Mouse (Mus musculus): ENCODE data around the gene Arap1. TPM values are rescaled to one million over a fixed set of nuclear protein-coding genes. Genes with fewer than 3 reads are reported as not detected.

Gene Arap1
- total RNA-seq, 1 experiment from 2014 or later = 330 TPM

DNA sequence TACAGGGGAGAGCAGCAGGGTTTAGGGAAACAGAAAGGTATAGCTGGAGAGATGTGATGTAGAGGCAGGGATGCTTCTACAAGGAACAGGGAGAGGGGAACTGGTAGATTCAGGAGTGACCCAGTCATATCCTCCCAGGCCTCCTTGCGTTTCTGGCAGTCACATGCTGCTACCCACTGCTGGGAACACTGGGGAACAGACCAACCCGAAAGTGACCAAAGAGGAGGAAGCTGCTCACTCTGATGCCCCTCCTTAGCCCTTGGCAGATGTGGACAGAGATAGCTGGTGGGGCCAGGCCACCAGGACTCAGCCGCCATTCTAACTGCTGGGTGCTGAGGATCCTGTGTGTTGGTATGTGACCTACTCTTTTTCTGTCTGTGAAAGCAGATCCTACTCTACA, 35.9 kb downstream of the Arap1 start:
- ATAC-seq (replicated peaks; ENCODE audit: insufficient number of reproducible peaks, low FRiP score, low TSS enrichment, poor library complexity, severe bottlenecking) = peak; percentile 29

GRCm38 (mm10) chr7:101384931-101385330, 37.1 kb downstream of the Arap1 start:
- no peak for ATAC-seq (replicated peaks; ENCODE audit: insufficient number of reproducible peaks, low FRiP score, low TSS enrichment, poor library complexity, severe bottlenecking)

DNA sequence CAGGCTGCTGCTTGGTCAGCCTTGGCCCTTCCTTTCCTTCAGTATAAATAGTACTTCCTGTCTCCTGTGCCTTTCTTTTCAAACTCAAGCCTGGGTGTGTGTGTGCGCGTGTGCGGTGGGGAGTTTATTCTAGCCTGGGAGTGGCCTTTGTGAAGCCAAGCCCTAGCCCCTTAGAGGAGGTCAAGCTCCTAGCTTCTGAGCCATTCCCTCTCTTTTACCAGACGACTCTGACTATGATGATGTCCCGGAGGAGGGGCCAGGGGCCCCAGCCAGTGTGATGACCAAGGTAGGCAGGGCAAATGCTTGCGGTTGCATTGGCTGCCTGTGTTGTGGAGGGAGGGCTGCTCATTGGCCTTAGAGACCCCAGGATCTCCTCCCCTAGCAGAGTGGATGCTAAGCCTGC, 37.5 kb downstream of the Arap1 start:
- ATAC-seq (replicated peaks; ENCODE audit: insufficient number of reproducible peaks, low FRiP score, low TSS enrichment, poor library complexity, severe bottlenecking) = no peak

DNA sequence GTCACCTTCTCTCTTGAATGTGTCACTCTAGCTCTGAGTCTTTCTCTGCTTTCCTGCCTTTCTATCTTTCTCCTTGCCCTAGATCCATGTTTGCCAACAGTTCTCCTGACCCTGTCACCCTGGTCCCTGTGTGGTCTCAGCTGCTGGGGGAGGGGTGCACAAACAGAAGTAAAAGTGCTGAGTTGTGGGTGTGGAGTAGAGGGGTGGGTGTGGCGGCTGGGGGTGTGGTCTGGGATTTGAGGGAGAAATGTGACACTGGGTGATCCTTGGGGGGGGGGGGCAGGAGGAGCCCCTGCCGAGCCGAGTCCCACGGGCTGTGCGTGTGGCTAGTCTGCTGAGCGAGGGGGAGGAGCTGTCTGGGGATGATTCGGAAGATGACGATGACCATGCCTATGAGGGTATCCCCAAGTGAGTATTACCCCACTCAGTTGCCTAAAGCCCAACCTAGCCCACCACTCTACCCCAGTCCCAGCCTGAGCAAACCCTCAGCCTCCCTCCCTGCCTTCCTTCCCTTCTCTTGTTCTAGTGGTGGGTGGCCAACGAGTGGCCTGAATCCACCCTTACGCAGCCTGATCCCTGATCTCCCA, 38.1 kb downstream of the Arap1 start:
- ATAC-seq (replicated peaks; ENCODE audit: insufficient number of reproducible peaks, low FRiP score, low TSS enrichment, poor library complexity, severe bottlenecking) = no peak

DNA sequence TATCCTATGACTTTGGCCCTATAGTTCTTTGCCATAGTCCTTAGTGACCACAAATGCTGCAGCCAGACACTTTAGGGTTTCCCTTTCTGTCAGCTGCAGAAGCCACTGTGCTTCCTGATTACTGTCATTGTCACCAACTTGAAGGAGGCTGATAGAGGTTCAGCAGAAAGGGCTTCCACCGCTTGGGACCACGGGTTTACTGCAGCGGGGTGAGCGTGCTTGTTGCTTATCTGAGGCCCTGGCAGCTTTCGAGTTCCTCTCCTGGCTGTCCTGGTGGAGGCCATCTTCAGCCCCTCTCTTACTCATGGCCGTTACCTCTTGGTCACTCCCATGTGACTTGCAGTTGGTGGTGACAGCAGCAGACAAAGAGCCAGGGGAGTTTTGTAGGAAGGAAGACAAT, 41.4 kb downstream of the Arap1 start:
- no peak for ATAC-seq (replicated peaks; ENCODE audit: insufficient number of reproducible peaks, low FRiP score, low TSS enrichment, poor library complexity, severe bottlenecking)

- ATAC-seq (replicated peaks; ENCODE audit: insufficient number of reproducible peaks, low FRiP score, low TSS enrichment, poor library complexity, severe bottlenecking) = no peak
Observed at GRCm38 (mm10) chr7:101391909-101392479, 44.1 kb downstream of the Arap1 start.

DNA sequence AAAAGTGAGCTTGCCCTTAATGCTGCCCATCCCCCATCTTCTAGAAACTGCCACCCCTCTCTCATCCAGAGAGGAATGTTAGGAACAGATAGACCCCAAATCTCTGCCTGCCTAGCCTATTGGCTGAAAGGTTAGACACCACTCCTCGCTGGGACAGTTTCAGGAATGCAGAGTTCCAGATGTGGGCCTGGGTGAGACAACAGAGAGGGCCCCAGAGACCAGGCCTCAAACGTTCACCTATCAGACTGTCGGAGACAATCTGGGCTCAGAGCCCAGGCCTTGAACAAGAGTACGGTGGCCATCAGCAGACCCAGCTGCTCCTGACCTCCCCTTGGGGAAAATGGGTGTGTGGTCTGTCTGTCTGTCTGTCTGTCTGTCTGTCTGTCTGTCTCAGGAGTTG, 45.1 kb downstream of the Arap1 start:
- no peak for ATAC-seq (replicated peaks; ENCODE audit: insufficient number of reproducible peaks, low FRiP score, low TSS enrichment, poor library complexity, severe bottlenecking)

DNA sequence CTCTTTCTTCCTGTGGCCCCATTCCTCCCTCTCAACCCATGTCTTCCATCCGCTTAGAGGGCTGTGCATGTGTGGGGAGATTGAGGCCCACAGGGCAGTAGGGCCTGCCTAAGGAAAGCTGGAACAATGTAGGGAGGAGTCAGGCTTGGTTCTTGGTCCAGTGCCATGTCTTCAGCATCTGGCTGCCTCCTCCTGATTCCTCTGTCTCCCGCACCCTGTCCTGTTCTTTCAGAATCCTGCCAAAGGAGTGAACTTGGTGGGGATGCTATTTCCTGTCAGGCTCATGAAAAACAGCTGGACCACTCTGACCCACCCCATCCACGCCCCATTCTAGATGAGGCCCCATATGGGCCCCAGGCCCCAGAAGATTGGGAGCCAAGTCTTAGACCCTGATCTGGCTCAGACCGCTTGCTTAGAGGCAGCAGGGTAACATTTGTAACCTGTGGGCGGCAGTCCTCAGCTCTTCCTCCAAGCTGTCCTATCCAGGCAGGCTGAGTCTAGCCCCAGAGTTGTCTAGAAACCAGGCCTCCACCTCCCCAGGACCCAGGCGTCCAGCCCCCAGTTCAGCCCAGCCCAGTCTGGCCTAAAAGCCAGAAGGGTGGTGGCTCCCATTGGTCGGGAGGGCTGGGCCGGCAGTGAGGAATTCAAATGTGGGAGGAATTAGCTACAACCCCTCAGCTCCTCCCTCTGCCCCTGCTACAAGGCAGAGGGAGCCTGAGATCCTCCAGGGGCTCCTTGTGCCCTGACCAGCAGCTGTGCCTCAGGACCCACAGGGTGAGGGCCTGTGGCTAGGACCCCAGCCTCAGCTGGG, 46.0 kb downstream of the Arap1 start:
- ATAC-seq (replicated peaks; ENCODE audit: insufficient number of reproducible peaks, low FRiP score, low TSS enrichment, poor library complexity, severe bottlenecking) = no peak

DNA sequence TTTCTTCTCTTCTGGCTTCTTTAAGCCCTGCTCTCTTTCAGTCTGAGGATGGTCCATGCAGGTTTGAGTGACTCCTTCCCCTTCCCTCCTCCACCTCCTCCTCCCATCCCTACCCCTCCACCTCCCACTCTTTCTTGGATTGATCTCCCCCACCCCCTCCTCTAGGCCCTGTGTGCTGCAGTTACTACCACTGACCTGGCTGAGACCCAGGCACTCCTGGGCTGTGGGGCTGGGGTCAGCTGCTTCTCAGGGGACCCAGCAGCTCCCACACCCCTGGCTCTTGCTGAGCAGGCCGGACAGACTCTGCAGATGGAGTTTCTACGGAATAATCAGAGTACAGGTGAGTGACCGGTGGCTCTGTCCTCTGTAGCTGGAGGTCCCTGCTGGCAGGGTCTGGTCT, 46.7 kb downstream of the Arap1 start:
- ATAC-seq (replicated peaks; ENCODE audit: insufficient number of reproducible peaks, low FRiP score, low TSS enrichment, poor library complexity, severe bottlenecking) = no peak

DNA sequence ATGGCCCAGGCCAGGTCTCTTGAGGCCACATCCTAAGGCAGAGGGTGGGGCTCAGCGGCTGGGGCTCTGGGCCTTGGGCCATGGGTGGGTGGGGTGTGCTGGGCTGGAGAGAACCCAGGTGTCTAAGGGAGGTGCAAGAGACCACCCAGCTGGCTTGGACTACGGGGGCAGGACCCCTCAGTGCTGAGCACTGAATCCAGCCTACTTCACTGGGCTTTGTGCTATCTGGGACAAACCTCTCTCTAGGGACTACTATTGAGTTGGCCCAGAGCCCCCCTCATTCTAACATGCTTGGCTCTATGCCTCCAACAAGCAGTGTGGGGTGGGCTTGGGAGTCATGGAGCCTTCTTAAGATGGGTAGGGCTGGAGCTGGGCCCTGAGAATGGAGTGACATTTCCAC, 47.6 kb downstream of the Arap1 start:
- no peak for ATAC-seq (replicated peaks; ENCODE audit: insufficient number of reproducible peaks, low FRiP score, low TSS enrichment, poor library complexity, severe bottlenecking)

GRCm38 (mm10) chr7:101397175-101397574, 49.3 kb downstream of the Arap1 start:
- no peak for ATAC-seq (replicated peaks; ENCODE audit: insufficient number of reproducible peaks, low FRiP score, low TSS enrichment, poor library complexity, severe bottlenecking)

DNA sequence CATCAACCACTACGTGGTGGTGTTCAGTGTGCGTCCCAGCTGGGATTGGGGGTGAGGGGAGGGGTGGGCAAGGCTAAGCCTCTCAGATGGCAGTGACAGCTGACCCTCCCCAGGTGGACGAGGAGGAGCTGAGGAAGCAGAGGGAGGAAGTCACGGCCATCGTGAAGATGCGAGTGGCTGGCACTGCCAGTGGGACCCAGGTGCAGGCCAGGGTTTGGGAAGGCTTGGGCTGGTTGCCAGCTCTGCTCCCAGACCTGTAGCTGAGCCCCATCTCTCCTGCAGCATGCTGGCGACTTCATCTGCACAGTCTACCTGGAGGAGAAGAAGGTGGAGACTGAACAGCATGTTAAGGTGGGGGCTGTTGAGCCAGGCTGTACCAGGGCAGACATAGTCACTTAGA, 53.6 kb downstream of the Arap1 start:
- ATAC-seq (replicated peaks; ENCODE audit: insufficient number of reproducible peaks, low FRiP score, low TSS enrichment, poor library complexity, severe bottlenecking) = no peak

DNA sequence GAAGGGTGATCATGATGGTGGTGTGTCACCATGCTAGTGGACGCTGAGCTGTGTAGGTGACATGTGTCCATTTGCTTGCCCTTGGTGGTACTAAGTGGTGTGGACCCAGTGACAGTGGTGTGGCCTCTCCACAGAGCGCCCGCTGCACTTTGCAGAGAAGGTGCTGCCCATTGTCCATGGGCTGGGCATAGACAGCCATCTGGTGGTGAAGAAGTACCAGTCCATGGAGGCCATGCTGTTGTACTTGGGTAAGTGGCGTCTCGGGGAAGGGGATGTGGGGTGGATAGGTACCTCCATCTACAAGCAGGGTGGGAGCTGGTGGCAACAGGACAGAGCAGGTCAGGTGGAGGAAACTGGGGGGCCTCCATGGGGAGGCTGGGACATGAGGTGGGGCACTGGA, 56.0 kb downstream of the Arap1 start:
- no peak for ATAC-seq (replicated peaks; ENCODE audit: insufficient number of reproducible peaks, low FRiP score, low TSS enrichment, poor library complexity, severe bottlenecking)

- ATAC-seq (replicated peaks; ENCODE audit: insufficient number of reproducible peaks, low FRiP score, low TSS enrichment, poor library complexity, severe bottlenecking) = no peak
Observed at GRCm38 (mm10) chr7:101410267-101410936, 62.5 kb downstream of the Arap1 start, which contains the start of gene Gm45837. Gene Gm45837 (plus strand): TSS chr7:101410886.

DNA sequence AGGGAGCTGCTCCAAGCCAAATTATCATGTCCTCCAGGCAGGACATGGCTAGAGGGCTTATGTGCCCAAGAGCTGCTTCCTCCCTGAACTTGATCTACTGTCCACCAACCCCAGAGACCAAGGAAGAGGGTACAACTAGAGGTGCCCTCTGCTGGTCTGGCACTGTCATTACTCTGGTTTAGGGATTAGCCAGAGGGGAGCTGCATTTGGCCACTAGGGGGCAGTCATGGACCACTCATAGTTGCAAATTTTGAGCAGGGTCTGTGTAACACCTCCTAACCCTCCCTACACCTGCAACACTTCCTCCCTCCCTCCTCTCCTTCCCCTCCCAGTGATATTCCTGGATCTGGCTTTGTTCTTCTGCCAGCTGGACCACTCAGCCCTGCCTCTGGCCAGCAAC, 64.9 kb downstream of the Arap1 start:
- ATAC-seq (replicated peaks; ENCODE audit: insufficient number of reproducible peaks, low FRiP score, low TSS enrichment, poor library complexity, severe bottlenecking) = peak; percentile 75

- no peak for ATAC-seq (replicated peaks; ENCODE audit: insufficient number of reproducible peaks, low FRiP score, low TSS enrichment, poor library complexity, severe bottlenecking)
Observed at GRCm38 (mm10) chr7:101414209-101414608, 66.3 kb downstream of the Arap1 start.

- ATAC-seq (replicated peaks; ENCODE audit: insufficient number of reproducible peaks, low FRiP score, low TSS enrichment, poor library complexity, severe bottlenecking) = no peak
Observed at GRCm38 (mm10) chr7:101414661-101415511, 67.0 kb downstream of the Arap1 start.

GRCm38 (mm10) chr7:101415512-101416100, 67.7 kb downstream of the Arap1 start:
- no peak for ATAC-seq (replicated peaks; ENCODE audit: insufficient number of reproducible peaks, low FRiP score, low TSS enrichment, poor library complexity, severe bottlenecking)

Data from monocyte, adult 5-6 weeks (primary cell).